Mouse (Mus musculus) ES-Bruce4 (cell line): ENCODE results near the gene Ddx51. TPM values are rescaled to one million over a fixed set of nuclear protein-coding genes. Genes with fewer than 3 reads are reported as not detected.

Experiments
- H3K27ac ChIP-seq: 2 replicates; pipeline ENCODE4 v1.5.1; 2012; ENCODE audit warnings: low read length, inconsistent platforms; ENCODE audit not compliant: insufficient read depth
- H3K27me3 ChIP-seq: 2 replicates; pipeline ENCODE4 v1.6.1; 2012; ENCODE audit warnings: mild to moderate bottlenecking, low read length, inconsistent platforms; ENCODE audit not compliant: control insufficient read depth, poor library complexity, insufficient read depth, severe bottlenecking
- H3K36me3 ChIP-seq: 2 replicates; pipeline ENCODE4 v1.6.1; 2012; ENCODE audit warnings: inconsistent platforms, mild to moderate bottlenecking, low read length, moderate library complexity; ENCODE audit not compliant: control insufficient read depth, poor library complexity, insufficient read depth, severe bottlenecking
- H3K4me1 ChIP-seq: one replicate; pipeline ENCODE4 v1.8.1; 2011; ENCODE audit warnings: low read length; ENCODE audit not compliant: control insufficient read depth, insufficient read depth
- H3K4me3 ChIP-seq: 2 replicates; pipeline ENCODE4 v1.5.1; 2011; ENCODE audit warnings: low read depth, mild to moderate bottlenecking, low read length
- H3K9ac ChIP-seq: 2 replicates; pipeline ENCODE4 v1.6.1; 2012; ENCODE audit warnings: low read depth, mild to moderate bottlenecking, inconsistent platforms; ENCODE audit not compliant: poor library complexity, severe bottlenecking
- H3K9me3 ChIP-seq: replicated peaks from 2 replicates; pipeline ENCODE4 v1.6.1; 2012; ENCODE audit warnings: mild to moderate bottlenecking, low read length, inconsistent platforms; ENCODE audit not compliant: control insufficient read depth, poor library complexity, insufficient read depth, severe bottlenecking
- CTCF ChIP-seq: IDR thresholded peaks from one replicate; pipeline ENCODE4 v1.8.1; 2011; ENCODE audit warnings: low read depth, low read length
- EP300 ChIP-seq: IDR thresholded peaks from 2 replicates; pipeline ENCODE4 v1.6.1; 2011; ENCODE audit warnings: low read depth, low read length; ENCODE audit not compliant: insufficient read depth
- POLR2A ChIP-seq: IDR thresholded peaks from one replicate; pipeline ENCODE4 v1.8.1; 2011; ENCODE audit warnings: low read length; ENCODE audit not compliant: insufficient read depth
- polyA plus RNA-seq: library from polyadenylated mRNA; stranded (reverse); fragments of >200 nt; gene quantifications from 2 replicates; pipeline ENCODE4 v1.2.4, GENCODE M21; 2011; ENCODE audit warnings: low read depth; ENCODE audit not compliant: missing spikeins, insufficient read depth, insufficient read length

The Ddx51 gene
- polyA plus RNA-seq, 1 experiment, result 15.4 TPM

GRCm38 (mm10) chr5:110682041-110682440, 28.8 kb downstream of the Ddx51 start:
- Histone ChIP-seq H3K4me3 (no peak overlapping the region), H3K9me3 (no peaks in the 10 kb centered on the region), H3K27me3 (no peaks in the 10 kb centered on the region), H3K36me3 (peaks cover 68% of the 10 kb centered on the region), H3K9ac (no peak overlapping the region), H3K27ac (no peak overlapping the region), H3K4me1 (no peaks in the 10 kb centered on the region)
- TF ChIP-seq CTCF (no peak), POLR2A (no peak), EP300 (no peak)

- Histone ChIP-seq H3K27ac (no peak overlapping the region), H3K9me3 (no peaks in the 10 kb centered on the region), H3K4me1 (no peaks in the 10 kb centered on the region), H3K36me3 (peaks cover 59% of the 10 kb centered on the region), H3K9ac (no peak overlapping the region), H3K4me3 (no peak overlapping the region), H3K27me3 (no peaks in the 10 kb centered on the region)
- no peak for TF ChIP-seq POLR2A
Observed at GRCm38 (mm10) chr5:110698617-110699016, 45.4 kb downstream of the Ddx51 start.

GRCm38 (mm10) chr5:110704004-110704403, 50.8 kb downstream of the Ddx51 start:
- TF ChIP-seq POLR2A (no peak), CTCF (no peak), EP300 (no peak)
- no peaks in the 10 kb centered on the region for H3K9me3 ChIP-seq
- no peak overlapping the region for H3K27ac ChIP-seq
- H3K4me3 ChIP-seq, result no peak overlapping the region
- no peak overlapping the region for H3K9ac ChIP-seq
- no peaks in the 10 kb centered on the region for H3K4me1 ChIP-seq
- H3K36me3 ChIP-seq, result peaks cover 63% of the 10 kb centered on the region
- H3K27me3 ChIP-seq, result no peaks in the 10 kb centered on the region

DNA sequence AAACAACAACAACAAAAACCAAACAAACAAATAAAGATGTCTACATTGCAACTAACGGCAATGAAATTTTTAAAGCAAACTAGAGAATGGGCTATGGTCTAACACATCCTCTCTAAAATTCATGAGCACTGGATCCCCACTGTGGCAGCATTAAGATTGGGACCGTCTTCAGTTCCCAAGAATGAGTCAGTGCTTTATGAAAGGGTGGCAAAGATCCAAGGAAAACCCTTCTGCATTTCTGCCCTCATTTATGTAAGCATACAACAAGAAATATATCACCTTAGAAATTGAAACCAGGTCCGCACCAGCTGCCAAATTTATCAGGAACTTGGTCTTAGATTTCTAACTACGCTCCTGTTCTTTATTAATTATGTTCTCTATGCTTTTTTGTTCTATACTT, 56.0 kb downstream of the Ddx51 start:
- H3K4me3 ChIP-seq, result no peak overlapping the region
- H3K9ac ChIP-seq, result no peak overlapping the region
- TF ChIP-seq CTCF (no peak), EP300 (no peak), POLR2A (no peak)
- no peaks in the 10 kb centered on the region for H3K9me3 ChIP-seq
- H3K36me3 ChIP-seq, result peaks cover 46% of the 10 kb centered on the region
- H3K27me3 ChIP-seq, result no peaks in the 10 kb centered on the region
- no peak overlapping the region for H3K27ac ChIP-seq
- H3K4me1 ChIP-seq, result no peaks in the 10 kb centered on the region

Other genes with a start within 250 kb of the Ddx51 start
- gene Fbrsl1, start 204.9 kb upstream of the Ddx51 start, polyA plus RNA-seq, result 51.7 and 65.7 TPM in 2 replicates
- gene Galnt9, start 109.1 kb upstream of the Ddx51 start, polyA plus RNA-seq, result 0.69 and 1.1 TPM in 2 replicates
- gene Noc4l, start within 50 bp of the Ddx51 start, polyA plus RNA-seq, result 53.3 and 55.5 TPM in 2 replicates
- 100 and 104 TPM in 2 replicates for gene Ep400, start 117.3 kb downstream of the Ddx51 start, polyA plus RNA-seq
- 30.9 and 32.4 TPM in 2 replicates for gene Pus1, start 127.2 kb downstream of the Ddx51 start, polyA plus RNA-seq
- 126 and 129 TPM in 2 replicates for gene Ulk1, start 156.6 kb downstream of the Ddx51 start, polyA plus RNA-seq
- gene Hscb, start 186.3 kb downstream of the Ddx51 start, polyA plus RNA-seq, result 41.5 and 46.6 TPM in 2 replicates
- gene Chek2, start 186.5 kb downstream of the Ddx51 start, polyA plus RNA-seq, result 95.0 and 107 TPM in 2 replicates
- 2.0 and 2.5 TPM in 2 replicates for gene Ttc28, start 226.4 kb downstream of the Ddx51 start, polyA plus RNA-seq